Mouse (Mus musculus): ENCODE data around the gene Lrrc29.

GRCm38 (mm10) chr8:105331931-105332330 is 5.9 kb upstream of the Lrrc29 start:
- TF ChIP-seq CTCF (conservative IDR thresholded peaks at IDR 0.05; ENCODE audit: insufficient read depth, insufficient read length, low read depth, low read length) = no peak
- TF ChIP-seq POLR2A (IDR thresholded peaks at IDR 0.05; ENCODE audit: low read depth, low read length) = no peak
